Mouse (Mus musculus): ENCODE results near the gene Apol7c. TPM values are rescaled to one million over a fixed set of nuclear protein-coding genes. Genes with fewer than 3 reads are reported as not detected.
"Not testable (repeated sequence)": the region's sequence is repeated elsewhere in the genome, so short reads cannot be mapped to it uniquely, and the experiment has no call there.

The Apol7c gene
- not detected in 2 replicates for polyA plus RNA-seq (2015; fragmentation: Nextera tagmentation; extraction: Ambion mirVana)

DNA sequence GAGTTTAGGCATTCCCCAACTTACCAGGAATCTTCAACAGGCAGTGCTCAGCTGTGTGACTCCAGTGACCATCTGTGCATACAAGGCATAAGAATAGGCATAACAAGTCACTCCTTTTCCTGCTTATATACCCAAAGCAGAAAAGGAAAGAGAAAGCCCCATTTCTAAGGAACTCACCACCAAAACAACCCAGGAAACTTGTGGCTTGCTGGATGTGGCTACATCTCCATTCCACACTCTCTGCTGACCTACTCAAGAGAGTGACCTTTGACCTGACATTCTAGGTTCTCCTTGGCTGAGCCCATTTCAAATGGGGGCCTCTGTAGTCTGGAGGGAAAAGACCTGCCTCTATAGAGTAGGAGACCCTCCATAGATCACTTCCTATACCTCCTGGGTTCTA, at the start of gene Apol7c:
Gene Apol7c, minus strand, starts transcription at position 101 of the 400 bp plus-strand sequence.
- no peaks in the 10 kb centered on the region for H3K4me1 ChIP-seq (replicated peaks)
- H3K9me3 ChIP-seq (replicated peaks) = no peaks in the 10 kb centered on the region
- H3K4me2 ChIP-seq = no peak within 1 kb of the TSS
- H3K27me3 ChIP-seq = no peaks in the 10 kb centered on the region
- no peak for ATAC-seq (ENCODE audit: insufficient read depth)
- no peaks in the 10 kb centered on the region for H3K36me3 ChIP-seq (replicated peaks)
- H3K27ac ChIP-seq (replicated peaks) = no peak within 1 kb of the TSS
- H3K9ac ChIP-seq = no peak within 1 kb of the TSS
- no peak within 1 kb of the TSS for H3K4me3 ChIP-seq (replicated peaks)

DNA sequence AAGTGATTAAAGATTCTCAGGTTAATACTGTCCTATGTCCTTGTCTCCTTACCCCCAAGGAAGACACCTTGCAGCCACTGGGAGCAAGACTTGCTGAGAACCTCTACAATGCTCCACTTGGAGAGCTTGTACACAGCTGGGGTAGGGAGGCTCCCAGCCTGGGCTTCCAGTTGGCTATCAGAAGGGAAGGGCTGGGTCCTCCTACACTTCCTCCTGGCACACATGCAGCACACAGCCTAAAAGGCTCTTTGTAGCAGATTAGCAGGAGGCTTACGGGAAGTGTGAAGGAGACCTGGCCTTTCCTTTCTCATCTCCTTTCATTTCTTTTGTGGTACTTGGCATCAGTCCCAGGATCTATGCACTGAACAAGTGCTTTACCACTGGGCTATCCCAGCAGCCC, 48.6 kb upstream of the Apol7c start:
- no peak for ATAC-seq (ENCODE audit: insufficient read depth)
- WGBS (ENCODE audit: insufficient replicate concordance) = 21% methylated on average over 1 of the region's 1 CpGs

DNA sequence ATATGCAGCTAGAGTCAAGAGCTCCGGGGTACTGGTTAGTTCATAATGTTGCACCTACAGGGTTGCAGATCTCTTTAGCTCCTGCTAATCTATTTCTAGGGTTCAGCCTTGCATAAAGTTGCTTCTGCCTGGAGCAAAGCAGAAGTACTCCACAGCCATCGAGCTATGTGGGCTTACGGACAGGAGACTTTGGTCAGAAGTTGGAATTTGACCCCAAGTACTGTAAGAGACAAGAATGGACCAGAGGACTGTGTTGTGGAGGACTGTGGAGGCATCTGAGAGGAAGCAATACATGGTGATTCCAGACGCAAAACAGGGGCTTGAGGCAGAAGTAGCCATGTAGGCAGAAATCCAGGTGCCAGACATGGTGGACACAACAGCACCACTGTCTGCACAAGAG, 46.2 kb upstream of the Apol7c start:
- H3K4me3 ChIP-seq (replicated peaks) = no peak overlapping the region
- H3K4me2 ChIP-seq = no peak overlapping the region
- no peaks in the 10 kb centered on the region for H3K36me3 ChIP-seq (replicated peaks)
- ATAC-seq (ENCODE audit: insufficient read depth) = no peak
- no peak overlapping the region for H3K9ac ChIP-seq
- no peak overlapping the region for H3K27ac ChIP-seq (replicated peaks)
- H3K4me1 ChIP-seq (replicated peaks) = no peaks in the 10 kb centered on the region
- H3K9me3 ChIP-seq (replicated peaks) = no peaks in the 10 kb centered on the region
- 53% methylated on average over 4 of the region's 4 CpGs for WGBS (ENCODE audit: insufficient replicate concordance)
- no peaks in the 10 kb centered on the region for H3K27me3 ChIP-seq

More for the DNA sequence above, 48.6 kb upstream of the Apol7c start:
- Histone ChIP-seq H3K36me3 (replicated peaks) (no peaks in the 10 kb centered on the region), H3K27me3 (no peaks in the 10 kb centered on the region), H3K4me2 (no peak overlapping the region), H3K9ac (no peak overlapping the region), H3K4me3 (replicated peaks) (no peak overlapping the region), H3K27ac (replicated peaks) (no peak overlapping the region), H3K4me1 (replicated peaks) (no peaks in the 10 kb centered on the region), H3K9me3 (replicated peaks) (no peaks in the 10 kb centered on the region)

DNA sequence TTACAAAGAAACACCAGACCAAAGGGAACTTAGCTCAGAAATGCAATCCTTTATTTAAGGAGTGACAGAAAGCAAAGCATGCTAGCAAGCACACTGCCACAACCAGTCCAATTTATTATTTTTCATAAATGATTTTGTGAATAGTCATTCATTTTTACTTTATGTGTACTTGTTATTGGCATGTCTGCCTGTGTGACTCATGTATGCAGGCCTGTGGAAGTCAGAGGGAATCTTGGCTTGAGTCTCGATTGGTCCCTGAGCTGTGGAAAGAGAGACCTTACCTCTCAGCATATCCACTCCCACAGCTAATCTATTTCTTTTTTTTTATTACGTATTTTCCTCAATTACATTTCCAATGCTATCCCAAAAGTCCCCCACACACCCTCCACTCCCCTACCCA, 45.7 kb upstream of the Apol7c start:
- Histone ChIP-seq H3K27ac (replicated peaks) (no peak overlapping the region), H3K36me3 (replicated peaks) (no peaks in the 10 kb centered on the region), H3K27me3 (no peaks in the 10 kb centered on the region), H3K9ac (no peak overlapping the region), H3K4me2 (no peak overlapping the region), H3K9me3 (replicated peaks) (no peaks in the 10 kb centered on the region), H3K4me3 (replicated peaks) (no peak overlapping the region), H3K4me1 (replicated peaks) (no peaks in the 10 kb centered on the region)
- WGBS (ENCODE audit: insufficient replicate concordance) = 54% methylated on average over 2 of the region's 2 CpGs
- ATAC-seq (ENCODE audit: insufficient read depth) = no peak

DNA sequence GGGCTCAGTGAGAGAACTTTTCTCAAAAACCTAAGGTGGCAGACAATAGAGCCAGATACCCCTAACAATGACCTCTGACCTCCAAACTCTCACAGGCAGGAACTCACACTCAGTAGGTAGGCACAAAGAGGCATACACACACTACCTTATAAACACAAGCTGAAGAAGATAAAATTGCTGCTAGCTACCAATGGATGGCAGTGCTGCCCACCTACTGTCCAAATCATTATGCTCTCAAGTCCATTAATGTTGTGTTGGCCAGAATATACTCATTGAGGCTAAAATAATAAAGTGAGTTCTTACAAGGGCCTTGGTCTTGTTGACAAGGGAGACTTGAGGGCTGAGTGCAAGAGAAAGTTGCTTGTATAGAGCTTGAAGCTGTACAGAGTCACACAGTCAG, 30.1 kb upstream of the Apol7c start:
- Histone ChIP-seq H3K27me3 (no peaks in the 10 kb centered on the region), H3K9me3 (replicated peaks) (no peaks in the 10 kb centered on the region), H3K4me1 (replicated peaks) (no peaks in the 10 kb centered on the region), H3K4me3 (replicated peaks) (no peak overlapping the region), H3K4me2 (no peak overlapping the region), H3K27ac (replicated peaks) (no peak overlapping the region), H3K36me3 (replicated peaks) (no peaks in the 10 kb centered on the region), H3K9ac (no peak overlapping the region)
- ATAC-seq (ENCODE audit: insufficient read depth) = no peak

DNA sequence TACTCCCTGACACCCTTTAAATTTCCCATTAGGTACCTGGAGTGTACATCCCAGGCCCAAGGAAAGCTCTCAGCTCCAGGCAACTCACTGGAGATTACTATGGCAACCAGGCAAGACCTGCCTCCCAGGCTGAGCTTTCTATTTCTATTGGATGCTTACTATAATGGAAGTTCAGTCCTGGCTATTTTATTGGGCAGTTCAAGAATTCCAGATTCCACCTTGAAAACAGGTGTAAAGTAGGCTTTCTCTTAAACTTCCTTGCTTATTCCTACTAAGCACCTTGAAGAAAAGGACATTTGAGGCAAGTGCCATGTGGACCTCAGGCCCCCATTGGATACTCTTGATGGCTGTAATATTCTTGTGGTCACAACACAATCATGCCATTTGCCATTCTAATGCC, 28.7 kb upstream of the Apol7c start, which contains the start of gene 1700025B11Rik:
Gene 1700025B11Rik, minus strand, starts transcription at position 101 of the 400 bp plus-strand sequence.
- Histone ChIP-seq H3K9me3 (replicated peaks) (no peaks in the 10 kb centered on the region), H3K4me2 (no peak within 1 kb of the TSS), H3K4me1 (replicated peaks) (no peaks in the 10 kb centered on the region), H3K36me3 (replicated peaks) (no peaks in the 10 kb centered on the region), H3K27ac (replicated peaks) (no peak within 1 kb of the TSS), H3K27me3 (no peaks in the 10 kb centered on the region), H3K9ac (no peak within 1 kb of the TSS), H3K4me3 (replicated peaks) (no peak within 1 kb of the TSS)
- ATAC-seq (ENCODE audit: insufficient read depth) = no peak

DNA sequence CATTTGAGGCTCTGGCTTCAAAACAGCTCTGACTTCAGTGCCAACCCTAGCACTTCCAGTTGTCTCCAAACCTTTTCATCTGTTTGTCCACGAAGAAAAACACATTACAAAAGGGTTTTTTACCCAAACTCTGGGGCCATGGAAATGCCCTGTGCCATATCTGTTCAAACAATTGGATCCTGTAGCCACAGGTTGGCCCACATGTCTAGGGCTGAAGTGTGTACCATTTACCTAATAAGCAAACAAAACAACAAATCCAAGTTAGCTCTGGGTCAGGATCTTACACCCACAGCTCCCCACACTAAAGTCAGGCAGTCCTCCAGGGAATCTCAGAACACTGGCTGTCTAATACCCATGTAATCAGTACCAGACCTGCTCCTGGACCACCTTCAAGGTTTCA, 6.1 kb upstream of the Apol7c start:
- not testable (repeated sequence) for H3K27me3 ChIP-seq; H3K27ac ChIP-seq (replicated peaks); H3K36me3 ChIP-seq (replicated peaks); H3K9ac ChIP-seq; ATAC-seq (ENCODE audit: insufficient read depth); H3K4me2 ChIP-seq; H3K9me3 ChIP-seq (replicated peaks); H3K4me1 ChIP-seq (replicated peaks); H3K4me3 ChIP-seq (replicated peaks)
- 21% methylated on average over 1 of the region's 1 CpGs for WGBS (ENCODE audit: insufficient replicate concordance)

DNA sequence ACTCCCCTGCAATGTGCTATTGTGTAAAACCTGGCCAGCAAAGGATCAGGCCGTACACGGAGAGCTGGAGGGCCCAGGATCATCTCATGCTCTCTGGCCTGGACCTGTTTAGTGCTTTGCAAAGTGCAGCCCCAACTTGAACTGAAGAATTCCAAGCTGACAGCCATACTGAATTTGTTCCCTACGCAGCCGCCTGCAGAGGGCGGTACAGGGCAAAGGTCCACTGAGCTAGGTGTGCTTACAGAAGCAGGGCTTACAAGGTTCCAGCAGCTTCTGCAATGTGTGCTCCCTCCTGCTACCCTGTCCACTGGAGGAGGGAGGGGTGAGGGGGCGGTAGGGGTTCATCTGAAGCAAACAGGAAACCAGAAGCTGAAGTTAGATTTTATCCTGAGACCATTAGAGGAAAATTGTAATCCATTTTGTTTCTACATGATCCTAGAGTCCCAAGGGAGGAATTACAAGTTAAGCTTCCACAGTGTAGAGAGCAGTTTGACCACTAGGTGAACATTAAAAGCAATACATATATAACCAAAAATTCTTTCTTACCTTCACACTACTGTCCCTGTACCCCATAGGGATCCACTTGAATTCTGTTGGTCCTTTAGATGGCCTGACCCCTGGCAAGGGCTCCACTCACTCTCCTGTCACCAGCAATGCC, 9.8 kb downstream of the Apol7c start:
- H3K9ac ChIP-seq; ATAC-seq (ENCODE audit: insufficient read depth); H3K9me3 ChIP-seq (replicated peaks); H3K4me1 ChIP-seq (replicated peaks); H3K27me3 ChIP-seq; H3K27ac ChIP-seq (replicated peaks); H3K36me3 ChIP-seq (replicated peaks); H3K4me3 ChIP-seq (replicated peaks); H3K4me2 ChIP-seq: not testable (repeated sequence)
- WGBS (ENCODE audit: insufficient replicate concordance) = 11% methylated on average over 6 of the region's 6 CpGs

DNA sequence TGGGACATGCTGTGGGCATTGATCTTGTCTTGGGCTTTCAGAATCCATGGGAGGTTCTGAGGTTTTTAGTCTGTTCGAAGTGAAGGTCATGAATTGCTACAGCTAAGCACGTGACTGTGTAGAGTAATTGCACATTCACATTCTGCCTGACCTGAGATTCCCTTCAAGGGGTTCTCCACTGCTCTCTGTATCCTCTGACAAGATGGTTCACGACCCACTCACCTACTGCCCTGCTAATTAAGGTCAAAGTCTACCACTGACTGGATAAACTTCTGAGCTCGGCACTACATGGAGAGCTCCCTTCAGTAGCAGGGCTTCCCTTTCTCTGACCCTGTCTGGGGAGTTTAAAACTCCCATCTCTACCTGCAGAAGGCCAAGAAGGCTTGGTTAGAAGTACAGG, 12.5 kb downstream of the Apol7c start:
- 34% methylated on average over 4 of the region's 4 CpGs for WGBS (ENCODE audit: insufficient replicate concordance)
- not testable (repeated sequence) for H3K27me3 ChIP-seq; H3K4me3 ChIP-seq (replicated peaks); ATAC-seq (ENCODE audit: insufficient read depth); H3K9me3 ChIP-seq (replicated peaks); H3K9ac ChIP-seq; H3K4me1 ChIP-seq (replicated peaks); H3K4me2 ChIP-seq; H3K36me3 ChIP-seq (replicated peaks); H3K27ac ChIP-seq (replicated peaks)

DNA sequence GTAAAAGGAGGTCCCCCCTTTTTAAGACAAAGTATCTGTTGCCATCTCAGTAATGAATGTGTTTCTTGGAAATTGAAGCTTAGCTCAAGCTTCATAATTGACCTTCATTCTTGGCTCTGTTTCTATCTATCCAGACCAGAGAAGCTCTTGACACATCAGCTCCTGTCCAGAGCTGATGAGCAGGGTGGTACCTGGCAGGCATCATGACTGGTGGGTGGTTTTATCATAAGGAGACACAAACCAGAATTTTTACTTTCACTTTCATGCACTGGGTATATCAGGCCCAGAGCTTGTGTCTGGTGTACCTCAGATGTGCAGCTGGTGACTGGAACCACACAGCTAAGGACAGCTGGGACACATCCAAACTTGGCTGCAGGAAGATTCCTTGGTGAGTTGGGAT, 25.1 kb downstream of the Apol7c start, which contains the start of gene Apol11a:
Gene Apol11a, plus strand, starts transcription at position 306 of the 400 bp plus-strand sequence.
- not testable (repeated sequence) for H3K4me3 ChIP-seq (replicated peaks); ATAC-seq (ENCODE audit: insufficient read depth); H3K9ac ChIP-seq; H3K27me3 ChIP-seq; H3K4me1 ChIP-seq (replicated peaks); H3K9me3 ChIP-seq (replicated peaks); H3K27ac ChIP-seq (replicated peaks); H3K4me2 ChIP-seq; H3K36me3 ChIP-seq (replicated peaks)

DNA sequence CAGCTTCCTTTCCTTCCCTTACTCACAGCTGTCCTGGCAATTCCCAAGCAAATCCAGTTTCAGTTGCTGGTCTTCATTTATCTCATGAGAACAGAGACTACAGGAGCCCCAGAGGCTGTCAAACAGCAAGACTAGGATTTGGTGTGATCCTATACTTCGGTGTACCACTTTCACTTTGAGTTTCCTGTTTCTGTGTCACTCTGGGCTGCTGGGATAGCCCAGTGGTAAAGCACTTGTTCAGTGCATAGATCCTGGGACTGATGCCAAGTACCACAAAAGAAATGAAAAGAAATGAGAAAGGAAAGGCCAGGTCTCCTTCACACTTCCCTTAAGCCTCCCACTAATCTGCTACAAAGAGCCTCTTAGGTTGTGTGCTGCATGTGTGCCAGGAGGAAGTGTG, 38.4 kb downstream of the Apol7c start:
- H3K27ac ChIP-seq (replicated peaks); H3K27me3 ChIP-seq; H3K4me3 ChIP-seq (replicated peaks); H3K4me1 ChIP-seq (replicated peaks); H3K36me3 ChIP-seq (replicated peaks); H3K9ac ChIP-seq; H3K9me3 ChIP-seq (replicated peaks); H3K4me2 ChIP-seq; ATAC-seq (ENCODE audit: insufficient read depth): not testable (repeated sequence)
- 39% methylated on average over 1 of the region's 1 CpGs for WGBS (ENCODE audit: insufficient replicate concordance)

DNA sequence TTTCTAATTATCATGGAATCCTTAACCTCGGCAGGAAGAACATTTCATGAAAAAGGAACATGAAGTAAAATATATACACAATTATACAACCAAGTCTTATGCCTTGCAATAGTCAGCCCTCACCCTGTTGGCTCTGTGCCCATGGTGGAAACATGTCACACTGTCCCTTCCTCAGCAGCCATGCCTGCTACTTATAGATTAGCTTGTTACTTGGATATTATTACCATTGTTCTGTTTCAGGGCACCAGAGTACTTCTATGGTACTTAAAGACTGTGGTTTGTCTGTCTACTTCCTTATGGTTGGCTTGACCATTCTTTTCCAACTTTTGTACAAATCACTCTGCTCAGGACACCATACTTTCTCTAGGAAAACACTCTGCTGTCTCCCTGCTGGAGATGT, 39.9 kb downstream of the Apol7c start:
- no CpG with 5 or more reads among the region's 1 CpGs for WGBS (ENCODE audit: insufficient replicate concordance)
- not testable (repeated sequence) for H3K36me3 ChIP-seq (replicated peaks); H3K9ac ChIP-seq; H3K4me2 ChIP-seq; ATAC-seq (ENCODE audit: insufficient read depth); H3K27me3 ChIP-seq; H3K27ac ChIP-seq (replicated peaks); H3K9me3 ChIP-seq (replicated peaks); H3K4me1 ChIP-seq (replicated peaks); H3K4me3 ChIP-seq (replicated peaks)
